Mouse (Mus musculus): ENCODE measurements at regions not wholly inside any gene's neighbourhood (a gene's known extent, or its start where the extent isn't known, plus 50 kb on each side); places are given as distances from the start of the nearest gene placed in this dataset.

- no peak for TF ChIP-seq GATA1 (IDR thresholded peaks at IDR 0.05; ENCODE audit: low read length)
Observed at GRCm38 (mm10) chr13:107726491-107726890, 317.8 kb upstream of the Smim15 start.

GRCm38 (mm10) chr13:107721901-107722300 is 322.3 kb upstream of the Smim15 start:
- TF ChIP-seq GATA1 (IDR thresholded peaks at IDR 0.05; ENCODE audit: low read length) = no peak

- TF ChIP-seq GATA1 (IDR thresholded peaks at IDR 0.05; ENCODE audit: low read length) = no peak
Observed at GRCm38 (mm10) chr13:107720874-107721574, 323.2 kb upstream of the Smim15 start.

GRCm38 (mm10) chr13:107718973-107719620 is 325.1 kb upstream of the Smim15 start:
- TF ChIP-seq GATA1 (IDR thresholded peaks at IDR 0.05; ENCODE audit: low read length) = no peak

GRCm38 (mm10) chr13:107715616-107716015 is 328.6 kb upstream of the Smim15 start:
- TF ChIP-seq GATA1 (IDR thresholded peaks at IDR 0.05; ENCODE audit: low read length) = no peak

GRCm38 (mm10) chr13:107714001-107714400 is 330.2 kb upstream of the Smim15 start:
- no peak for TF ChIP-seq GATA1 (IDR thresholded peaks at IDR 0.05; ENCODE audit: low read length)

- no peak for TF ChIP-seq GATA1 (IDR thresholded peaks at IDR 0.05; ENCODE audit: low read length)
Observed at GRCm38 (mm10) chr13:107711341-107711994, 332.8 kb upstream of the Smim15 start.

GRCm38 (mm10) chr13:107710368-107710767 is 333.9 kb upstream of the Smim15 start:
- no peak for TF ChIP-seq GATA1 (IDR thresholded peaks at IDR 0.05; ENCODE audit: low read length)

- TF ChIP-seq GATA1 (IDR thresholded peaks at IDR 0.05; ENCODE audit: low read length) = no peak
Observed at GRCm38 (mm10) chr13:107709828-107710227, 334.4 kb upstream of the Smim15 start.

- TF ChIP-seq GATA1 (IDR thresholded peaks at IDR 0.05; ENCODE audit: low read length) = no peak
Observed at GRCm38 (mm10) chr13:107703736-107704135, 340.5 kb upstream of the Smim15 start.

- no peak for TF ChIP-seq GATA1 (IDR thresholded peaks at IDR 0.05; ENCODE audit: low read length)
Observed at GRCm38 (mm10) chr13:107700268-107701139, 343.7 kb upstream of the Smim15 start.

- TF ChIP-seq GATA1 (IDR thresholded peaks at IDR 0.05; ENCODE audit: low read length) = no peak
Observed at GRCm38 (mm10) chr13:107699251-107699650, 345.0 kb upstream of the Smim15 start.

- TF ChIP-seq GATA1 (IDR thresholded peaks at IDR 0.05; ENCODE audit: low read length) = no peak
Observed at GRCm38 (mm10) chr13:107698345-107698744, 345.9 kb upstream of the Smim15 start.

- no peak for TF ChIP-seq GATA1 (IDR thresholded peaks at IDR 0.05; ENCODE audit: low read length)
Observed at GRCm38 (mm10) chr13:107692123-107692830, 352.0 kb upstream of the Smim15 start.

- TF ChIP-seq GATA1 (IDR thresholded peaks at IDR 0.05; ENCODE audit: low read length) = no peak
Observed at GRCm38 (mm10) chr13:107688972-107689371, 355.3 kb upstream of the Smim15 start.
